Mouse (Mus musculus) myocyte (in vitro differentiated cells): ENCODE results near the gene Trappc13. TPM values are rescaled to one million over a fixed set of nuclear protein-coding genes. Genes with fewer than 3 reads are reported as not detected.

Source experiments
- H3K27me3 ChIP-seq: one replicate; pipeline ENCODE4 v1.6.1; 2011; ENCODE audit not compliant: control insufficient read depth, insufficient read depth, insufficient read length
- H3K36me3 ChIP-seq: one replicate; pipeline ENCODE4 v1.6.1; 2011; ENCODE audit not compliant: control insufficient read depth, insufficient read depth
- H3K4me2 ChIP-seq: one replicate; pipeline ENCODE4 v1.6.1; 2011; ENCODE audit warnings: low read depth, control low read depth
- H3K4me3 ChIP-seq: one replicate; pipeline ENCODE4 v1.5.1; 2011; ENCODE audit warnings: mild to moderate bottlenecking, control low read depth, moderate library complexity
- H3K79me2 ChIP-seq: one replicate; pipeline ENCODE4 v1.6.1; 2011; ENCODE audit not compliant: control insufficient read depth, insufficient read depth
- H3ac ChIP-seq: one replicate; pipeline ENCODE4 v1.6.1; 2011; ENCODE audit not compliant: control insufficient read depth, insufficient read length
- CEBPB ChIP-seq: IDR thresholded peaks from 2 replicates; pipeline ENCODE4 v1.6.1; 2011; ENCODE audit warnings: mild to moderate bottlenecking, moderate library complexity; ENCODE audit not compliant: poor library complexity, insufficient read depth, severe bottlenecking
- MAX ChIP-seq: IDR thresholded peaks from one replicate; pipeline ENCODE4 v1.6.1; 2011; ENCODE audit warnings: low read depth, mild to moderate bottlenecking, control low read depth
- MYOD1 ChIP-seq, 3 experiments: IDR thresholded peaks; one replicate each; pipeline ENCODE4 v1.6.1; 2011; ENCODE audit warnings: control low read depth in 2 of 3, low read depth in 2 of 3, mild to moderate bottlenecking in 2 of 3, moderate library complexity in 1 of 3; ENCODE audit not compliant: insufficient read length in 2 of 3, control insufficient read depth in 1 of 3
- MYOG ChIP-seq, 3 experiments: IDR thresholded peaks; one replicate each; pipeline ENCODE4 v1.6.1; 2011; ENCODE audit warnings: control low read depth in 2 of 3, low read depth in 2 of 3, mild to moderate bottlenecking in 2 of 3; ENCODE audit not compliant: insufficient read length in 2 of 3, control insufficient read depth in 1 of 3, insufficient read depth in 1 of 3
- POLR2A ChIP-seq: IDR thresholded peaks from one replicate; pipeline ENCODE4 v1.6.1; 2011; ENCODE audit warnings: low read depth, mild to moderate bottlenecking, control low read depth, moderate library complexity; ENCODE audit not compliant: insufficient read length
- SRF ChIP-seq: IDR thresholded peaks from one replicate; pipeline ENCODE4 v1.6.1; 2011; ENCODE audit warnings: low read depth; ENCODE audit not compliant: control insufficient read depth, insufficient read length
- TCF12 ChIP-seq: IDR thresholded peaks from one replicate; pipeline ENCODE4 v1.6.1; 2011; ENCODE audit warnings: mild to moderate bottlenecking, control low read depth; ENCODE audit not compliant: poor library complexity, insufficient read depth, severe bottlenecking
- TCF3 ChIP-seq: IDR thresholded peaks from one replicate; pipeline ENCODE4 v1.6.1; 2011; ENCODE audit warnings: low read depth, control low read depth; ENCODE audit not compliant: insufficient read length
- USF1 ChIP-seq: IDR thresholded peaks from one replicate; pipeline ENCODE4 v1.6.1; 2011; ENCODE audit warnings: low read depth, mild to moderate bottlenecking, control low read depth, moderate library complexity
- polyA plus RNA-seq: library from polyadenylated mRNA; unstranded; fragments of >200 nt; fragmentation: generic; extraction: Trizol; gene quantifications from one replicate; pipeline ENCODE4 v1.2.1, GENCODE M21; 2012; ENCODE audit warnings: missing spikeins

The Trappc13 gene
- polyA plus RNA-seq, 1 experiment = 22.1 TPM

- no peaks in the 10 kb centered on the region for H3K27me3 ChIP-seq
- no peak overlapping the region for H3K4me3 ChIP-seq
- TF ChIP-seq CEBPB = no peak
- no peak for TF ChIP-seq TCF3
- TF ChIP-seq TCF12 = no peak
- no peak overlapping the region for H3ac ChIP-seq
- no peak overlapping the region for H3K4me2 ChIP-seq
- H3K79me2 ChIP-seq = peaks cover 6% of the 10 kb centered on the region
- no peaks in the 10 kb centered on the region for H3K36me3 ChIP-seq
Observed at GRCm38 (mm10) chr13:104097190-104097589, 81.1 kb downstream of the Trappc13 start.

- no peak for TF ChIP-seq SRF
- TF ChIP-seq CEBPB = no peak
- no peak for TF ChIP-seq POLR2A
- Histone ChIP-seq H3ac (no peak overlapping the region), H3K4me2 (peak overlapping the region; percentile 24), H3K4me3 (no peak overlapping the region), H3K79me2 (peaks cover 6% of the 10 kb centered on the region), H3K27me3 (no peaks in the 10 kb centered on the region), H3K36me3 (no peaks in the 10 kb centered on the region)
Observed at GRCm38 (mm10) chr13:104095955-104096354, 82.3 kb downstream of the Trappc13 start.

- TF ChIP-seq MYOG (IDR thresholded peaks at IDR 0.05; ENCODE audit: control insufficient read depth in 1 of 3, insufficient read depth in 1 of 3, insufficient read length in 2 of 3, low read depth in 2 of 3) = no peak
- TF ChIP-seq SRF = no peak
- no peak for TF ChIP-seq CEBPB
- TF ChIP-seq MYOD1 (IDR thresholded peaks at IDR 0.05; ENCODE audit: control insufficient read depth in 1 of 3, insufficient read length in 2 of 3, low read depth in 2 of 3) = no peak
- peak; percentile 91 for TF ChIP-seq USF1
- no peak for TF ChIP-seq TCF12
- no peak for TF ChIP-seq TCF3
- no peak for TF ChIP-seq MAX
- Histone ChIP-seq H3K27me3 (no peaks in the 10 kb centered on the region), H3ac (no peak overlapping the region), H3K4me2 (no peak overlapping the region), H3K4me3 (no peak overlapping the region), H3K36me3 (no peaks in the 10 kb centered on the region), H3K79me2 (peaks cover 6% of the 10 kb centered on the region)
Observed at GRCm38 (mm10) chr13:104094531-104095385, 83.5 kb downstream of the Trappc13 start.

Other genes starting within 250 kb of the Trappc13 start
- 10.8 TPM for gene Nln, start 68.9 kb downstream of the Trappc13 start, polyA plus RNA-seq
- gene Sgtb, start 68.7 kb downstream of the Trappc13 start, polyA plus RNA-seq = 4.3 TPM
- 4.6 TPM for gene Trim23, start 328 bp upstream of the Trappc13 start, polyA plus RNA-seq
- gene Cenpk, start 50.1 kb upstream of the Trappc13 start, polyA plus RNA-seq = 4.0 TPM
- gene Ppwd1, start 50.4 kb upstream of the Trappc13 start, polyA plus RNA-seq = 2.7 TPM
- gene Adamts6, start 109.4 kb upstream of the Trappc13 start, polyA plus RNA-seq = 2.0 TPM